Mouse (Mus musculus) gastrocnemius, postnatal 36 days (tissue): ENCODE measurements around the gene Cdc37l1. TPM values are rescaled to one million over a fixed set of nuclear protein-coding genes. Genes with fewer than 3 reads are reported as not detected.

Experiments
- DNase-seq, 2 experiments: peaks; one replicate each; pipeline ENCODE4 v3.0.0; 2022
- intact Hi-C: fragments of 180-260 bp; cut with DNase I; formaldehyde crosslinking; loops from one replicate; pipeline ENCODE4 v1.15.1; 2025
- long read RNA-seq, 2 experiments: library from polyadenylated mRNA; stranded (forward); transcript quantifications; one replicate each; pipeline ENCODE4 v2.0.0; 2021
- total RNA-seq, 2 experiments: library from RNA; stranded (reverse); gene quantifications; 2 replicates each; pipeline ENCODE4 v1.2.3; 2021

Gene Cdc37l1
- 10 to 100 TPM; 40.5 to 40.6 TPM for total RNA-seq
- long read RNA-seq, experiment 1, full-length matches to known transcripts, result 37 of 99 reads
- long read RNA-seq, experiment 1, partial matches to known transcripts, result 2 of 99 reads
- long read RNA-seq, experiment 1, other reads (novel, unspliced or antisense), result 60 of 99 reads
- long read RNA-seq, experiment 2, full-length matches to known transcripts, result 45 of 126 reads
- long read RNA-seq, experiment 2, partial matches to known transcripts, result 0 of 126 reads
- long read RNA-seq, experiment 2, other reads (novel, unspliced or antisense), result 81 of 126 reads

- intact Hi-C loops, result loop anchor here (5.0 kb wide), 1 partner anchor 57 kb away; the partner anchor contains the start of gene Ak3
- DNase-seq, result peak; percentile 98
These were observed at the start of gene Cdc37l1 for GRCm38 (mm10) chr19:28990194-28990589. Gene Cdc37l1, plus strand, starts transcription at chr19:28990352.

- intact Hi-C loops, result no loop called here
- DNase-seq, result no peak
These were observed 48.9 kb upstream of the Cdc37l1 start for GRCm38 (mm10) chr19:28941271-28941670.

DNA sequence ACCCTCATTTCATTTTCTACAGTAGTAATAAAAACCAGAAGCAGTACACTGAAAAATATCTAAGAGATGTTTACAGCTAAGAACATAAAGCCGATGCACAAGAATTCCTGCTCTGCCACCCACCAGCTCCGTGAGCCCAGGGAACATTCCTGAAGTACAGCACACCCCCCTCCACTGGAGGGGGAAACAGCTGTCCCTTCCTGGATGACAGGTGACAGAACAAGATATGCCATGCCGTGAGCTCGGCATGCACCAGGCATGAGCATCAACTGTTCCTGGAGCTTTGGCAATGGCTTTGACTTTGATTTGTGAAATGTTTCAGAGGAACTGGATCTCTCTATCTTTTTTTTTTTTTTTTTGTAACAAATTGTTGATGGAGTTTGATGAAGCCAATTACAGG is 43.4 kb upstream of the Cdc37l1 start:
- no peak for DNase-seq

GRCm38 (mm10) chr19:28947311-28947710 is 42.8 kb upstream of the Cdc37l1 start:
- intact Hi-C loops, result no loop called here
- DNase-seq, result no peak

More for the DNA sequence above, 43.4 kb upstream of the Cdc37l1 start:
- intact Hi-C loops, result no loop called here

- intact Hi-C loops, result no loop called here
- no peak for DNase-seq
These were observed 38.9 kb upstream of the Cdc37l1 start for GRCm38 (mm10) chr19:28951251-28951650.

GRCm38 (mm10) chr19:28963113-28963512 is 27.0 kb upstream of the Cdc37l1 start:
- DNase-seq, result no peak
- intact Hi-C loops, result no loop called here

DNA sequence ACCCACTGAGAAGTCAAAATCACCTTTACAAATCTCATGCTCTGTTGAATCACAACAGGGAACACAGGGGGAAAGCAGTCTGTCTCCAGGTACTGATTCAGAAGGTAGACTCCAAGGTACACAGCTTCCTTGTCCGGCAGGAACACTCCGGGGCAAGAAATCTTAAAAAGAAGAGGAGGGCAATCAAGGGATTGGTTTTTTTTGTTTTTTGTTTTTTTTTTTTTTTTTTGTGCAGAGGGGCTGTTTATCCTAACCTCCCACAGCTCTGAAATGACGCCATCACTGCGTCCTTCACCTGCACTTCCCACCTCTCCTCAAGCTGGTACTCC is 26.7 kb upstream of the Cdc37l1 start:
- intact Hi-C loops, result no loop called here

GRCm38 (mm10) chr19:28963842-28964551 is 26.2 kb upstream of the Cdc37l1 start, which contains the start of gene Plpp6:
Gene Plpp6, plus strand, starts transcription at chr19:28963953.
- intact Hi-C loops, result no loop called here
- DNase-seq, result peak; percentile 66

More for the DNA sequence above, 26.7 kb upstream of the Cdc37l1 start:
- DNase-seq, result no peak

DNA sequence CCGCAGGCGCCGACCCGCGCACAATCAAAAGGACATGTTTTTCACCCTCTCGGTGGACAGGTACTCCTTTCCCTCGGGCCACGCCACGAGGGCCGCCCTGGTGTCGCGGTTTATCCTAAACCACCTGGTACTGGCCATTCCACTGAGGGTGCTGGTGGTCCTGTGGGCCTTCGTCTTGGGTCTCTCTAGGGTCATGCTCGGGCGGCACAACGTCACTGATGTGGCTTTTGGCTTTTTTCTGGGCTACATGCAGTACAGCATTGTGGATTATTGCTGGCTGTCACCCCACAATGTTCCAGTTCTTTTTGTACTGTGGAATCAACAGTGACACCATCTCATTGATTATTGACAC is 25.6 kb upstream of the Cdc37l1 start:
- DNase-seq, result no peak
- intact Hi-C loops, result no loop called here

- intact Hi-C loops, result no loop called here
- no peak for DNase-seq
These were observed 22.5 kb upstream of the Cdc37l1 start, which contains the start of gene 4430402I18Rik for GRCm38 (mm10) chr19:28967652-28968051. Gene 4430402I18Rik, minus strand, starts transcription at chr19:28967800.

DNA sequence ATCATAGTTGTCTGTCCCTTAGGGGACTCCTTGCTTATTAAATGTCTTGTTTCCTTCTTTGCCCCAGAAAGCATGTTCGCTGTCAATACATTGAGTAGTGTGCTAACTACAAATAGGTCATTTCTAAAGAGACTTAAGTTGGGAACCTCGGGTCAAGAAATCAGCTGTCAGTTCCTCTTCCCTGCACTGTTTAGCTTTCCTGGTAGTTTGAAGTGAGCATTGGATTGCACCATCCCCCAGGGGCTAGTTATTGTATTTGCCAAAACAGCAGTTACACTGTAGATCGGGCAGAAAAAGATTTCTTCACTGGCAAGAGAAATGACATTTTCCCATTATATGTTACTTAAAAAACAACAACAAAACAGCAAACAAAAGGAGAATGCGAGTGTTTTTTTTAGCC is 22.0 kb upstream of the Cdc37l1 start:
- DNase-seq, result no peak
- intact Hi-C loops, result no loop called here

- intact Hi-C loops, result no loop called here
These were observed 20.9 kb upstream of the Cdc37l1 start for GRCm38 (mm10) chr19:28969231-28969630.

GRCm38 (mm10) chr19:28970251-28970650 is 19.9 kb upstream of the Cdc37l1 start:
- DNase-seq, result no peak
- intact Hi-C loops, result no loop called here

More at GRCm38 (mm10) chr19:28969231-28969630, 20.9 kb upstream of the Cdc37l1 start:
- no peak for DNase-seq

- peak; percentile 71 to 75 for DNase-seq
- intact Hi-C loops, result loop anchor here (1.0 kb wide), 1 partner anchor 380 kb away; no protein-coding TSS in a partner anchor
These were observed 15.1 kb upstream of the Cdc37l1 start for GRCm38 (mm10) chr19:28974862-28975611.

DNA sequence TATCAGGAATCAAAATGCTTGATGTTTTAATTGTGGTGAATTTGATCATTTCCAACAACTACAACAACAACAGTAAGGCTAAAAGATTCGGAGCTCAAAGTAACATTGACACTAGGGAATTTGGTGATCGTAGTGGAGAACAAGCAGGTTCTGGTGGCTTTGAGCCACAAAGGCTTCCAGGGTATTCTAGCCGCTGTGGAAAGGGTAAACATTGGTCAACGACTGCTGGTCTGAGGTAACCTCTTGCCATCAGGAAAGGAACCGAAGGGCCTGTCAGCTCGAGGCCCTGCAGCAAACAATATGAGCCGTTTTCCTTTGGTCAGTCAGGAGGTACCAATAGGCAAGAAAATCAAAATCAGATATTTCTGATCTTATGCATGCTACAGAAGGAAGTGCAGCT is 7.5 kb upstream of the Cdc37l1 start:
- DNase-seq, result no peak
- intact Hi-C loops, result no loop called here

DNA sequence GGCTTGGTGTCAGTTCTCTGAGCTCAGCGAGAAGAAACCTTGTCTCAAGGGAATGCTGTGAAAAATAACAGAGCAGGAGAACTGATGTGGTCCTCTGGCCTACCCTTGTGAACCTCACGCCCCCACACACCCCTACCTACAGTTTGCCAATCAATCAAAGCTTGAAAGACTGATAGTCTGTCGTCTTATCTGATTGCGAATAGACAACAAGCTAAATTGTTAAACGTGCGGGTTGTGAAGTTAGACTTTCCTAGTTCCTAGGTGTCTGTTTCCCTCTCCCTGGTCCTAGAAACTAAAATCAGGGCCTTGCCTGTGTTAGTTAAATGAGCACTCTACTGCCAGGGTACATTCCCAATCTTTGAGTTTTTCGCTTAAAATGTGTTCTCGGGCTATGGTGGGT is 637 bp upstream of the Cdc37l1 start:
- no peak for DNase-seq
- intact Hi-C loops, result no loop called here

GRCm38 (mm10) chr19:28990590-28991221 is 554 bp downstream of the Cdc37l1 start:
- intact Hi-C loops, result loop anchor here (5.0 kb wide), 1 partner anchor 57 kb away; the partner anchor contains the start of gene Ak3
- no peak for DNase-seq

DNA sequence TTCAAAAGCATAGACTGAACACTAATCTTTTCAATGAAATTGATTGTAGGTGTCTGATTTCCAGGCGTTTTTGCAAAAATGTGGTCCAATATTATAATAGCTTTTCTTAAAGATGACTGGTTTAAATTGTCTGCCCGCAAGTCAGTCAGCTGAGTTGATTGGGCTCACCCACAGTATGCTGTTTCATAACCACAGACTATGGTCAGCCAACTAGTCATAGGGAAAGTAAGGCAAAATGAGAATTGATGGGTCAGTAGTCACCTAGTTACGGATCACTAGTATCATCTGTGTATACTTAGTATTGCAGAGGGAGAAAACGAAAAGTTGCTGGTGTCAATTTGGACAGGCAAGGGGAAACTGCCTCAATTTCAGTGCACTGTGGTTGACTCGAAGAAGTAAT is 1.2 kb downstream of the Cdc37l1 start:
- no peak for DNase-seq
- intact Hi-C loops, result loop anchor here (5.0 kb wide), 1 partner anchor 56 kb away; the partner anchor contains the start of gene Ak3

DNA sequence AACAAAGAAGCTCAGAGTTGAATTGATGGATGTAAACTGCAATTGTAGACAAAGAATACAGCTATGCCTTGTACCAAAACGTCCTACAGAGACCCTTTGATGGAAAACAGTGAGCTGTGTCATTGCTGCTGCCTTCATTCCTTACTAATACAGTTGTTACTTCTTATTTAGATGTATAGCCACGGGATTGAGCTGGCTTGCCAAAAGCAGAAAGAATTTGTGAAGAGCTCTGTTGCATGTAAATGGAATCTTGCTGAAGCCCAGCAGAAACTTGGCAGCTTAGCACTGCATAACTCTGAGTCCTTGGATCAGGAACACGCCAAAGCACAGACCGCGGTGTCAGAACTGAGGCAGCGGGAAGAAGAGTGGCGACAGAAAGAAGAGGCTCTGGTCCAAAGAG is 4.7 kb downstream of the Cdc37l1 start:
- intact Hi-C loops, result loop anchor here (5.0 kb wide), 1 partner anchor 52 kb away; the partner anchor contains the start of gene Ak3
- no peak for DNase-seq

- no peak for DNase-seq
- intact Hi-C loops, result no loop called here
These were observed 5.2 kb downstream of the Cdc37l1 start for GRCm38 (mm10) chr19:28995366-28995765.
